Mouse (Mus musculus): ENCODE data around the gene Cfd.

Cfd gene

DNA sequence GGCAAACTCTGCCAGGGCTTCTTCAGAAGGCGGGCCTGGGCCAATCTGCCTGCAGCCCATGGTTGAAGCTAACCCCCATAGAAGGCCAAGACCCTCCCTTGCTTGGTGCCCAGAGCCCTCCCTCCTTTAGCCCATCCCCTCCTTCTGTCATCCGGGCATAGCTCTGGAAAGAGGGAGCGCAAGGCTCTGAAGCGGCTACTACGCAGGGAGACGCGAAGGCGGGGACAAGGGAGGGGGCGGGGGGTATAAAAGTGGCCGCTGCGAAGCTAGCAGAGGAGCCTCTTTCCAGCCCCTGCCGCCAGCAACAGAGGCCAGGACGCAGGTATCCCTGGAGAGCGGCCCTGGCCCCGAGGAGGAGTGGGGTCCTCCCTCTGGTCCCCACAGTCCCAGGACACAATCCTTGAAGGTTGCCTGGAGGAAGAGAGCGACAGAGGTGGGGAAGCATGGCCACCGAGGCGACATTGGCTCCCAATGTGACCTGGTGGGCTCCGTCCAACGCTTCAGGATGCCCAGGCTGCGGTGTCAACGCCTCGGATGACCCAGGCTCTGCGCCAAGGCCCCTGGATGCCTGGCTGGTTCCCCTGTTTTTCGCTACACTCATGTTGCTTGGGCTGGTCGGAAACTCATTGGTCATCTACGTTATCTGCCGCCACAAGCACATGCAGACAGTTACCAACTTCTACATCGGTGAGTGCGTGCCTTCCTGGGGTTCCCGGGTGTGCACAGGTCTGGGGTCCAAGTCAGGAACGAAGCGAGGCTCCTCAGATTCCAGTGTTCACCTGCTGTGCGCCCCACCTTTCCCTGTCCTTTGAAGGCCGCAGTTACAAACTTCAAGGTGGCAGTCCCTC lies 27.8 kb downstream of the Cfd start:
- DNase-seq, result no peak

- no peak for DNase-seq
These were observed 28.7 kb downstream of the Cfd start for GRCm38 (mm10) chr10:79919251-79919849.

GRCm38 (mm10) chr10:79920056-79920890 lies 29.6 kb downstream of the Cfd start:
- no peak for DNase-seq

- DNase-seq, result no peak
These were observed 30.4 kb downstream of the Cfd start, which contains the start of gene R3hdm4 for GRCm38 (mm10) chr10:79920958-79921535. Gene R3hdm4, minus strand, starts transcription at chr10:79921208.

- no peak for DNase-seq
These were observed 30.9 kb downstream of the Cfd start for GRCm38 (mm10) chr10:79921572-79921971.

- DNase-seq, result peak; percentile 95 to 99
These were observed 34.5 kb downstream of the Cfd start for GRCm38 (mm10) chr10:79924998-79925784.

GRCm38 (mm10) chr10:79925785-79926490 lies 35.3 kb downstream of the Cfd start:
- DNase-seq, result no peak

DNA sequence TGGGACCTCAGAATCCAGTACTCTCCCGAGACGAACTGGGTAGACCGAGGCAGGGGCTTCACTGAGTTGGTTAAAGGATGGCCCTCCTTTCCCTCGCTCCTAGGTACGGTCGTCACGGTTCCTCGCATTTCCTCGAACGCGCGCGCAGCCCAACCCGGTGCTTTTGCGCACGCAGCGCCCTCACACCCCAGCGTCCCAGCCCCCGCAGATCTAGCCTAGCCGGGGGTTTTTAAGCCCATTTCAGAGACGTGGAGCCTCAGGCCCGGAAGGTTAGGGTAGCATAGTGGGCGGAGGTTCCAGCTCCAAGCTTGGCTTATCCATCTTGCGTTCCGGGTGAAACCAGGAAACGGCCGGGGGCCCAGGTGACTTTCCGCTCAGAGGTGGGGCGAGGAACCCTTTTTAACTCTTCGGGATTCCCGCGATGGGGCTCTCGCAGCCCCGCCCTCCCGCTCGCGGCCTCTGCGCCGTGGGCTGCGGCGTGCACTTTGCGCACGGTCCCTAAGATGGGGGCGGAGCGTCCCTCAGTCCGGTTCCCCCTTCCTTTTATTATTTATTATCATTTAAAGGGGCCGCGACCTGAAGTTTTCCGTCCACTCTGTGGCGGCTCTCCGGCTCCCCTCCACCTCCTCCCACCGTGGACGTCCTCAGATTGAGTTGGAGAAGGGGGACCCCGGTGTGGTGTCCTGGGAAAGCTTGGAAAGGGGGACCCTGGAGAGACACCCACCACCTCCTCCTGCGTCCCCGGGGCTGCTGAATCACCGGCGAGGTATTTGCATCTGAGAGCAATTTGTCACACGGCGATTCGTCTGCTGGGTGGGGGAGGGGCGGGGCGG lies 36.1 kb downstream of the Cfd start, which contains the start of gene Arid3a:
TSS of gene Arid3a (plus strand) at position 553 of the 833 bp plus-strand sequence.
- peak; percentile 87 to 90 for DNase-seq

GRCm38 (mm10) chr10:79927324-79928029 lies 36.8 kb downstream of the Cfd start:
- peak in 1 of 2 experiments; percentile 50 for DNase-seq

GRCm38 (mm10) chr10:79928030-79928694 lies 37.5 kb downstream of the Cfd start:
- no peak for DNase-seq

- DNase-seq, result no peak
These were observed 38.5 kb downstream of the Cfd start for GRCm38 (mm10) chr10:79928907-79929701.

GRCm38 (mm10) chr10:79929967-79930825 lies 39.5 kb downstream of the Cfd start:
- DNase-seq, result no peak

DNA sequence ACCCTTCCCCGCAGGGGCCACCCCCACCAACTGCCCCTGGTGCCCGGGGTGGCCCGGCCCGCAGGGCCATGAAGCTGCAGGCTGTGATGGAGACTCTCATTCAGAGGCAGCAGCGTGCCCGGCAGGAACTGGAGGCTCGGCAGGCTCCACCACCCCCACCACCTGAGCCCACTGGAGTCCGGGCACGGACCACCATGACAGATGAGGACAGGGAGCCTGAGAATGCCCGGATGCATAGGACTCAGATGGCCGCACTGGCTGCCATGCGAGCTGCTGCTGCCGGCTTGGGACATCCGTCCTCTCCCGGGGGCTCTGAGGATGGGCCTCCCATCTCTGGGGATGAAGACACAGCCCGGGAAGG lies 40.2 kb downstream of the Cfd start:
- no peak for DNase-seq

GRCm38 (mm10) chr10:79931797-79932196 lies 41.1 kb downstream of the Cfd start:
- DNase-seq, result no peak

DNA sequence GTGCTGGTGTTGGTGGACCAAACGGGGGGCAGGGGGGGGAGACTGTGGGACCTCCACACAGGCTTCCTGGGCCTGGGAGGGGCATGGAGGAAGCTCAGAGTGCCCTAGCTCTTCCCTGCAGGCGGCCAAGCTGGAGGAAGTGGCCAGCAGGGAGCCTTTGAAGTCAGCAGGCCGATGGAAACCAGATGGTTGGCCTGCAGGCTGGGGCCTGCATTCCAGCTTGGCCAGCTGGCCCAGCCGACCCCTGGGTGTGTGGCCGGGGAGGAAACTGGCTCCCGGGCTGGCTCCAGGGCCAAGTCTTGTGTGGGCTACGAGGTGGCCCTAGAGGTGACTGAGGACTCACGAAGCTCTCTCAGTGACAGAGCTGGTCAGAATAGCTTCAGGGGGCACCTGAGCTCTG lies 42.1 kb downstream of the Cfd start:
- peak in 1 of 2 experiments; percentile 62 for DNase-seq

- DNase-seq, result peak in 1 of 2 experiments; percentile 44
These were observed 42.6 kb downstream of the Cfd start for GRCm38 (mm10) chr10:79933145-79933679.

- DNase-seq, result no peak
These were observed 43.2 kb downstream of the Cfd start for GRCm38 (mm10) chr10:79933861-79934260.

All from cerebellum, postnatal 36 days (tissue).